Mouse (Mus musculus) brain, embryonic 14.5 days (tissue): ENCODE results near the gene Gm4707. TPM values are rescaled to one million over a fixed set of nuclear protein-coding genes. Genes with fewer than 3 reads are reported as not detected.

Experiments used
- DNase-seq: peaks from one replicate; pipeline ENCODE4 v3.0.0-alpha.2; 2011; ENCODE audit warnings: low read depth
- CTCF ChIP-seq: fragments of 200-500 bp; IDR thresholded peaks from 2 replicates; pipeline ENCODE4 v1.5.1; 2012; ENCODE audit warnings: inconsistent platforms, mild to moderate bottlenecking, moderate library complexity, borderline replicate concordance; ENCODE audit not compliant: insufficient read depth, insufficient read length; ENCODE audit errors: extremely low read depth
- POLR2A ChIP-seq: fragments of 200-500 bp; IDR thresholded peaks from 2 replicates; pipeline ENCODE4 v1.6.1; 2012; ENCODE audit warnings: mild to moderate bottlenecking, inconsistent platforms, borderline replicate concordance; ENCODE audit not compliant: poor library complexity, insufficient read depth, insufficient read length, severe bottlenecking; ENCODE audit errors: extremely low read depth
- polyA plus RNA-seq: library from polyadenylated mRNA; depleted of rRNA; stranded (reverse); fragments of >200 nt; gene quantifications from 2 replicates; pipeline ENCODE4 v1.2.3, GENCODE M21; 2012; rRNA removed

The Gm4707 gene
- 0.54 and 1.4 TPM in 2 replicates for polyA plus RNA-seq

DNA sequence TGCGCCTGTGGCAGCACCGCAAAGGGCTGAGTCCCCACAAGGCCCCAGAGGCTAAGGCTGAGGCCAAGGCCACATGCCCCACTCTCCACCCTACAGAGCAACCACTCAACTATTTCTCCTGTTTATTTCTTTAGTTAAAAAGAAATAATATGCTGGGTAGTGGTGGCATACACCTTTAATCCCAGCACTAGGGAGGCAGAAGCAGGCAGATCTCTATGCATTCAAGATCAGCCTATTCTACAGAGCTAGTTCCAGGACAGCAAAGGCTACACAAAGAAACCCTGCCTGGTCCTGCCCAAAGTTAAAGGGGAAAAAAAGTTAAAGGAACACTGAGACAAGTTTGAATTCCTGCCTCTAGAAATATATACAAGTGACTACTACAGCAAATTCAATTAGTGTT, at the start of gene Gm4707:
Gene Gm4707 (minus strand): TSS at position 101 of the 400 bp plus-strand sequence.
- no peak for DNase-seq
- TF ChIP-seq POLR2A (no peak), CTCF (no peak)

GRCm38 (mm10) chr17:71506832-71507231, 47.1 kb upstream of the Gm4707 start:
- TF ChIP-seq CTCF (no peak), POLR2A (no peak)
- no peak for DNase-seq

- TF ChIP-seq POLR2A, result no peak
- TF ChIP-seq CTCF, result no peak
- no peak for DNase-seq
Observed at GRCm38 (mm10) chr17:71495784-71496183, 36.1 kb upstream of the Gm4707 start.

- TF ChIP-seq CTCF (no peak), POLR2A (no peak)
- DNase-seq, result no peak
Observed at GRCm38 (mm10) chr17:71491332-71491686, 31.6 kb upstream of the Gm4707 start.

DNA sequence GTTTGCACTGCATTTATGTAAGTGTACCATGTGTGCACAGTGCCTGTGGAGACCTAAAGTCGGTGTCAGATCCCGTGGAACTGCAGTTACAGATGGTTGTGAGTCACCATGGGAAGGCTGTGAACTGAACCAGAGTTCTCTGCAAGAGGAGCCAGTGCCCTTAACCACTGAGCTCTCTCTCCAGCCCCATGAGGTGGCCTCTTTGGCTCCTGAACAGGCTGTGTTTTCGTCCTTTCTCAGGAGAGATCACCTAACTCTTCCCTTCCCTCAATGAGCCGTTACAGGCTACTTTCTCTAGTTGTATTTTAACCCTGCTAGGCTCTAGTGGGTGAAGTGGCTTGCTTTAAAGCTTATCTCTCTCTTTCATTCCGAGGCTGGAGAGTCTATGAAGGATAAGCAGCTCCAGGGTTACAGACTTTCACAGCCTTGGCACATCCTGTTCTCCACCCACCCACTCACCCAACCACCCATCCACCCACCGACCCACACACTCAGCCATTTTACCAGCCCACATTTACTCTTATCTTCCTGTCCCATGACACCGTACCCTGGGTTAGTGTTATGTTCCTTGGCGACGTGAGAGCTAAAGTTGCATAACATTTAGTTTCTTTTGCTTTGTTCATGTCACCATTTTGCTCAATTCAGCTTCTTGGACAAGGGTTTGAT, 31.1 kb upstream of the Gm4707 start:
- no peak for TF ChIP-seq CTCF
- no peak for TF ChIP-seq POLR2A
- DNase-seq, result no peak

GRCm38 (mm10) chr17:71489703-71490461, 30.2 kb upstream of the Gm4707 start:
- TF ChIP-seq POLR2A (no peak), CTCF (no peak)
- DNase-seq, result no peak

- DNase-seq, result no peak
- TF ChIP-seq POLR2A (no peak), CTCF (no peak)
Observed at GRCm38 (mm10) chr17:71486231-71486851, 26.6 kb upstream of the Gm4707 start.

GRCm38 (mm10) chr17:71485791-71486230, 26.1 kb upstream of the Gm4707 start:
- DNase-seq, result no peak
- no peak for TF ChIP-seq CTCF
- no peak for TF ChIP-seq POLR2A

DNA sequence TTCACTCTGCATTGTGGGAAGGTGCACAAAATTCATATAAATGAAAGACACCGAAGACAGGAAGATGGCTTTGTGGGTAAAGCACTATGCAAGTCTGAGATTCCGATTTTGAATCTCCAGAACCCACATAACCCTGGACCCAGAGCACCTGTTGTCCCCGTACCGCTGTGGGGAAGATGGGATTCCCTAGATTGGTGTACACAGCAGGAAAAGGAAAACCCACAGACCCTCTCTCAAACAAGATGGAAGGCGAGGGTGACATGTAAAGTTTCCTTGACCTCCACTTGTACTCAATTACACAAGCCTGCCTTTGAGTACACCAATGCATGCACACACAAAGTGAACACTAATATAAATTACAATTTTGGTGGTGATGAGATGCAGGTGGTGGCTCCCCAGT, 25.0 kb upstream of the Gm4707 start:
- DNase-seq, result no peak
- no peak for TF ChIP-seq POLR2A

DNA sequence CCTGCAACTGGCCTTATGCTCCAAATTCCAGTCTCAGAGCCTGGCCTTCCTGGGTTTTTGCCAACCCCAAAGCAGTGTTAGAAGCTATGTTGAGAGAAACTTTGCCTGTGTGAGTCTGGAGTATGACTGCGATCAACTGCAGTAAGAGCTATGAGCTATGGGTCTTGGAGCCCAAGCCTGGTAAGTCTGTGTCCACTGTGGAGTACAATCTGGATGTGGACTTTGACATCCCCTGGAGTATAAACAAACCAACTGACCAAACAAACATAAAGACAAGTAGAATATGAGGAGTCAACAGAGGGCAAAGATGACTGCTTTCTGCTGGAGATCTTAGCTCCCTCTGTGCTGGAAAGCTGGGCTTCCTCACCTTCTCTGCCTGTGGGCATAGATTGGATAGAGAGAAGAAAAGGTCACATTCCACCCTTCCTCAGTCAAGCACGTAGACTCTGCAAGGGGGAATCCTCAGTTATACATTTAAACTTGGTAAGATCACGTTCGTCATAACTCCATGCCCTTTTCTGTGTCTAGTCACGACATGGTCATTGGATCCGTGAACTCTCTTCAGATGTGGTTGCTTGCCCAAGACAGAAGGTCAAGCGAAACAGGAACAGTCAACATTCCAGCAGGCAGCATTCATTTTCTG, 23.8 kb upstream of the Gm4707 start:
- DNase-seq, result no peak
- no peak for TF ChIP-seq POLR2A
- no peak for TF ChIP-seq CTCF

DNA sequence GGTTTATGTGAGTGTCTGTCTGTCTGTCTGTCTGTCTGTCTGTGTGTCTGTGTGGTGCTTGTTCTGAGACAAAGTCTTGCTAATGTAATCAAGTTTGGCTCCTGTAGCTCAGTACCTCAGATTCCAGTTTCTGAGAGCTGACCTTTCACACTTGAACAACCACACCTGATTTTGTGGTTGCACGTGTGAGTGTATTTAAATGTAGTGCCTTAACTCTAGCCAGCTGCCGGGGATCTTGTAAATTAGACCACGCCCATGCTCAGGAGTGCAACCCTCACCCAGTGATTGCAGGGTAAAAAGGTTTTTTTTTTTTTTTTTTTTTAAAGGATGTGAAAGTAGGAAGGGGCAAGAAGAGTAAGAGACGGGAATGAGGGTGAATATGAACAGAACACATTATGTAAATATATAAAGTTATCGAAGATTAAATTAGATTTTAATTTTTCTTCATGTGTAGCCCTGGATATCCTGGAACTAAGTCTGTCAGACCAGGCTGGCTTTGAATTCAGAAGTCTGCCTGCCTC, 19.7 kb upstream of the Gm4707 start:
- TF ChIP-seq POLR2A (no peak), CTCF (no peak)
- no peak for DNase-seq

DNA sequence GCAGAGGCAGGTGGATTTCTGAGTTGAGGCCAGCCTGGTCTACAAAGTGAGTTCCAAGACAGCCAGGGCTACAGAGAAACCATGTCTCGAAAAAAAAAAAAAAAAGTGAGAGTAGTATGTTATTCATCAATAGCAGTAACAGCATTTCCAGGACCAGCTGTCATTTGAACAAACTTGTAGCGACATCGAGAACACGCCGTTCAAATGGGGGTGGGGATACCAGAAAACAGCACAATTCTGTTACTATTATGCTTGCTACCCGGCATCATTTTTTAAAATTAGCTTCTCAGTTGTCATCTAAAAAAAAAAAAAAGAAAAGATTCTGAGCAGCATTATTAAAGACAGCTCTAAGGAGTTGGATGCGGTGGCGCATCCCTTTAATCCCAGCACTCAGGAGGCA, 17.8 kb upstream of the Gm4707 start:
- DNase-seq, result no peak
- TF ChIP-seq POLR2A, result no peak
- no peak for TF ChIP-seq CTCF
